ENCODE assay signal across 8 mouse cellular contexts in genomic region chr12:31654965-31655477, GRCm38 (mm10). TPM values are rescaled to one million over a fixed set of nuclear protein-coding genes. Genes with fewer than 3 reads are reported as not detected.
DNase-seq lines count a peak whose midpoint lies in the region; ATAC-seq and TF ChIP-seq lines count a peak whose summit lies in the region.

No protein-coding gene starts in this region.

- no peaks in the 10 kb centered on the region for H3K36me3 ChIP-seq in lung, postnatal 0 days (ENCODE audit: insufficient read depth, low read length)
- H3K36me3 ChIP-seq in embryonic facial prominence, embryonic 15.5 days = no peaks in the 10 kb centered on the region
- H3K36me3 ChIP-seq in limb, embryonic 11.5 days (ENCODE audit: control insufficient read depth, insufficient read depth, low read length) = no peaks in the 10 kb centered on the region

- peak overlapping the region; percentile 98 for H3K4me3 ChIP-seq in lung, postnatal 0 days (ENCODE audit: low read depth, low read length)
- peak overlapping the region; percentile 95 for H3K4me3 ChIP-seq in embryonic facial prominence, embryonic 15.5 days (replicated peaks)
- H3K4me3 ChIP-seq in limb, embryonic 11.5 days (ENCODE audit: low read depth, low read length) = peak overlapping the region; percentile 53

- WGBS in lung, postnatal 0 days = 1% methylated on average over 29 of the region's 29 CpGs
- WGBS in embryonic facial prominence, embryonic 15.5 days = under 1% methylated on average over 29 of the region's 29 CpGs
- under 1% methylated on average over 29 of the region's 29 CpGs for WGBS in limb, embryonic 11.5 days

- TF ChIP-seq EP300 in lung, postnatal 0 days (IDR thresholded peaks at IDR 0.05) = no peak

- no peaks in the 10 kb centered on the region for H3K4me1 ChIP-seq in lung, postnatal 0 days (ENCODE audit: insufficient read depth, low read depth, low read length)
- H3K4me1 ChIP-seq in embryonic facial prominence, embryonic 15.5 days = peaks cover 7% of the 10 kb centered on the region
- H3K4me1 ChIP-seq in limb, embryonic 11.5 days (ENCODE audit: control insufficient read depth, insufficient read depth, low read length) = no peaks in the 10 kb centered on the region; the same call in 1 of the 2 replicates

- H3K4me2 ChIP-seq in lung, postnatal 0 days (replicated peaks; ENCODE audit: low read depth, low read length) = peak overlapping the region; percentile 70
- peak overlapping the region; percentile 55 for H3K4me2 ChIP-seq in embryonic facial prominence, embryonic 15.5 days (replicated peaks)
- peak overlapping the region; percentile 49 for H3K4me2 ChIP-seq in limb, embryonic 11.5 days (ENCODE audit: low read depth, severe bottlenecking)

- intact Hi-C loops in left cerebral cortex, postnatal 4 days (cut with DNase I) = loop anchor here (10.0 kb wide), 1 partner anchor 150 kb away; no protein-coding TSS in a partner anchor

- ATAC-seq in lung, postnatal 0 days = peak; percentile 81
- peak; percentile 66 for ATAC-seq in embryonic facial prominence, embryonic 15.5 days (ENCODE audit: insufficient number of reproducible peaks, low FRiP score, low TSS enrichment, low read depth)
- peak; percentile 73 for ATAC-seq in limb, embryonic 11.5 days (ENCODE audit: insufficient number of reproducible peaks, low FRiP score, low TSS enrichment, low read depth)
- peak; percentile 7; the same call in 1 of the 2 replicates for ATAC-seq in neutrophil, adult 5-6 weeks (ENCODE audit: extremely low read depth, insufficient number of reproducible peaks, low FRiP score, poor library complexity, severe bottlenecking)

- H3K9me3 ChIP-seq in lung, postnatal 0 days (ENCODE audit: low read length) = no peaks in the 10 kb centered on the region
- H3K9me3 ChIP-seq in embryonic facial prominence, embryonic 15.5 days (replicated peaks) = no peaks in the 10 kb centered on the region
- H3K9me3 ChIP-seq in limb, embryonic 11.5 days (ENCODE audit: control insufficient read depth, low read length) = no peaks in the 10 kb centered on the region

- no peak for DNase-seq in lung, postnatal 0 days (ENCODE audit: low spot score)
- no peak for DNase-seq in lung, postnatal 4 days
- no peak for DNase-seq in limb, embryonic 11.5 days (ENCODE audit: low spot score)
- DNase-seq in left cerebral cortex, postnatal 4 days = no peak
- DNase-seq in urinary bladder, postnatal 36 days (ENCODE audit: low spot score in 2 of 2) = no peak
- no peak for DNase-seq in left cerebral cortex, adult 8-10 months (ENCODE audit: low spot score in 2 of 2)

- H3K9ac ChIP-seq in lung, postnatal 0 days (replicated peaks; ENCODE audit: low read depth) = peak overlapping the region; percentile 75
- peak overlapping the region; percentile 83 for H3K9ac ChIP-seq in embryonic facial prominence, embryonic 15.5 days
- peak overlapping the region; percentile 77 for H3K9ac ChIP-seq in limb, embryonic 11.5 days (ENCODE audit: low read length)

- H3K27me3 ChIP-seq in lung, postnatal 0 days (replicated peaks; ENCODE audit: insufficient read depth, low read length) = no peaks in the 10 kb centered on the region
- no peaks in the 10 kb centered on the region for H3K27me3 ChIP-seq in embryonic facial prominence, embryonic 15.5 days
- no peaks in the 10 kb centered on the region for H3K27me3 ChIP-seq in limb, embryonic 11.5 days (ENCODE audit: control insufficient read depth, insufficient read depth, low read length)

- peak overlapping the region; percentile 89 for H3K27ac ChIP-seq in lung, postnatal 0 days (ENCODE audit: low read length)
- H3K27ac ChIP-seq in embryonic facial prominence, embryonic 15.5 days (replicated peaks) = peak overlapping the region; percentile 88
- H3K27ac ChIP-seq in limb, embryonic 11.5 days (replicated peaks; ENCODE audit: low read depth, low read length) = no peak overlapping the region

- peak; percentile 70 for TF ChIP-seq CTCF in lung, postnatal 0 days (IDR thresholded peaks at IDR 0.05)

RNA-seq across cellular contexts. Expression of gene Cog5, which starts 0.4 kb away (rescaled TPM):
- 17.0 and 21.9 TPM in 2 replicates for polyA plus RNA-seq in lung, postnatal 0 days (2015; fragmentation: Nextera tagmentation; extraction: Ambion mirVana)
- 27.6 and 28.8 TPM in 2 replicates for polyA plus RNA-seq in embryonic facial prominence, embryonic 15.5 days (2015; fragmentation: Nextera tagmentation; extraction: Ambion mirVana)
- polyA plus RNA-seq in limb, embryonic 11.5 days (2014; fragmentation: Nextera tagmentation; extraction: Ambion mirVana) = 35.9 and 38.1 TPM in 2 replicates
- total RNA-seq in neutrophil, adult 5-6 weeks (2017) = 63.1 and 63.9 TPM in 2 replicates
- total RNA-seq in left cerebral cortex, postnatal 4 days (2021) = 10 to 100 TPM; 41.3 to 44.3 TPM
- 10 to 100 TPM; 47.8 to 56.0 (median 53.0) TPM for total RNA-seq in left cerebral cortex, adult 8-10 months (2022)

RNA-seq across cellular contexts. Expression of gene Dus4l, which starts 0.4 kb away (rescaled TPM):
- 7.4 and 8.9 TPM in 2 replicates for polyA plus RNA-seq in lung, postnatal 0 days (2015; fragmentation: Nextera tagmentation; extraction: Ambion mirVana)
- 11.9 and 12.6 TPM in 2 replicates for polyA plus RNA-seq in embryonic facial prominence, embryonic 15.5 days (2015; fragmentation: Nextera tagmentation; extraction: Ambion mirVana)
- 15.7 and 16.4 TPM in 2 replicates for polyA plus RNA-seq in limb, embryonic 11.5 days (2014; fragmentation: Nextera tagmentation; extraction: Ambion mirVana)
- 5.9 and 7.6 TPM in 2 replicates for total RNA-seq in neutrophil, adult 5-6 weeks (2017)
- total RNA-seq in left cerebral cortex, postnatal 4 days (2021) = 10 to 100 TPM; 10.3 to 13.3 TPM
- total RNA-seq in left cerebral cortex, adult 8-10 months (2022) = 10 to 100 TPM in 1 of 4 experiments, 1 to 10 TPM in 3; 5.6 to 13.8 (median 7.7) TPM

RNA-seq across cellular contexts. Expression of gene Bcap29, which starts 20.6 kb away (rescaled TPM):
- 30.1 and 30.3 TPM in 2 replicates for polyA plus RNA-seq in lung, postnatal 0 days (2015; fragmentation: Nextera tagmentation; extraction: Ambion mirVana)
- 27.6 and 30.2 TPM in 2 replicates for polyA plus RNA-seq in embryonic facial prominence, embryonic 15.5 days (2015; fragmentation: Nextera tagmentation; extraction: Ambion mirVana)
- polyA plus RNA-seq in limb, embryonic 11.5 days (2014; fragmentation: Nextera tagmentation; extraction: Ambion mirVana) = 34.5 and 40.1 TPM in 2 replicates
- total RNA-seq in neutrophil, adult 5-6 weeks (2017) = 11.3 and 12.4 TPM in 2 replicates
- 10 to 100 TPM; 17.4 to 18.9 TPM for total RNA-seq in left cerebral cortex, postnatal 4 days (2021)
- total RNA-seq in left cerebral cortex, adult 8-10 months (2022) = 10 to 100 TPM; 36.7 to 48.6 (median 45.2) TPM

RNA-seq across cellular contexts. Expression of gene Gpr22, which starts 58.7 kb away (rescaled TPM):
- polyA plus RNA-seq in lung, postnatal 0 days (2015; fragmentation: Nextera tagmentation; extraction: Ambion mirVana) = 0.08 and 0.24 TPM in 2 replicates
- polyA plus RNA-seq in embryonic facial prominence, embryonic 15.5 days (2015; fragmentation: Nextera tagmentation; extraction: Ambion mirVana) = 0.97 and 1.1 TPM in 2 replicates
- polyA plus RNA-seq in limb, embryonic 11.5 days (2014; fragmentation: Nextera tagmentation; extraction: Ambion mirVana) = 0.39 and 0.51 TPM in 2 replicates
- not detected in 2 replicates for total RNA-seq in neutrophil, adult 5-6 weeks (2017)
- 10 to 100 TPM; 21.7 to 25.4 TPM for total RNA-seq in left cerebral cortex, postnatal 4 days (2021)
- 10 to 100 TPM; 36.1 to 48.9 (median 43.9) TPM for total RNA-seq in left cerebral cortex, adult 8-10 months (2022)

Comparison
In these comparisons a context has a peak if more than half of its experiments do, and no peak if none do; other contexts are left out.
1. ATAC-seq: peak in every context shown above with its lines; median percentile 81 in lung, postnatal 0 days; 73 in limb, embryonic 11.5 days; 66 in embryonic facial prominence, embryonic 15.5 days; 7 in neutrophil, adult 5-6 weeks.